ENCODE assay signal across 14 mouse cellular contexts in the genomic region with DNA sequence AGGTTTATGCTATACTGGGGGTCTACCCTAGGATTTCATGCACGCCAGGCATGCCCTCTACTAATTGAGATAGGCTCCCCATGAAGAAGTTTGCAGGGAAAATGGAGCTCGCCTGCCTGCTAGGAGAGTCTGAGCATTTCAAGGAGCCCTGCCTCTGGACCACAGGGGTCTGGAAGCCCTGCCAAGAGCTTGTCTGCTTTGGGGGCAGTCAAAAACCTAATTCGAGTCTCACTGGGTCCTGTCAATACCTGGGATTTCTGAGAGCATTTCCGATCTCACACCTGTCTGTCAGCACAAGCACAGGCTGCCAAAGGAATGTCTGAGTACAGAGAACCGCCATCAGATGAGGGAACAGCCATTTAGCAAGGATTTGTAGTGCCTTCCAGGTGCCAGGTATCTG. TPM values are rescaled to one million over a fixed set of nuclear protein-coding genes. Genes with fewer than 3 reads are reported as not detected.
DNase-seq lines count a peak whose midpoint lies in the region; ATAC-seq and TF ChIP-seq lines count a peak whose summit lies in the region.
"Had no signal": no experiment of that assay in that cellular context is flagged by ENCODE, and none has a peak within 500 bp of the region (broad histone marks: within the 10 kb centered on the region; RNA-seq: fewer than 3 reads in every experiment).

No protein-coding gene starts in this region.

- intact Hi-C loops in heart, adult 2 months (cut with DNase I), result loop anchor here (10.0 kb wide), 1 partner anchor 350 kb away; no protein-coding TSS in a partner anchor
- intact Hi-C loops in heart, postnatal 36 days (cut with DNase I), result loop anchor here (10.0 kb wide), 1 partner anchor 340 kb away; the partner anchor contains the start of gene P4ha2

- H3K27me3 ChIP-seq in heart, adult 2 months (ENCODE audit: control insufficient read depth, insufficient read depth, low read length), result no peaks in the 10 kb centered on the region
- H3K27me3 ChIP-seq in liver, adult 2 months (ENCODE audit: control insufficient read depth, insufficient read depth, low read length), result no peaks in the 10 kb centered on the region
- H3K27me3 ChIP-seq in liver, embryonic 11.5 days (replicated peaks; ENCODE audit: control insufficient read depth, insufficient read depth, low read length), result peaks cover 8% of the 10 kb centered on the region
- no peaks in the 10 kb centered on the region for H3K27me3 ChIP-seq in embryonic facial prominence, embryonic 15.5 days
- peaks cover 30% of the 10 kb centered on the region for H3K27me3 ChIP-seq in liver, embryonic 15.5 days

- WGBS in heart, adult 2 months, result 73% methylated on average over 5 of the region's 5 CpGs
- WGBS in liver, adult 2 months, result 64% methylated on average over 5 of the region's 5 CpGs
- 68% methylated on average over 5 of the region's 5 CpGs for WGBS in liver, embryonic 11.5 days
- 45% methylated on average over 5 of the region's 5 CpGs for WGBS in embryonic facial prominence, embryonic 15.5 days
- WGBS in liver, embryonic 15.5 days (ENCODE audit: insufficient replicate concordance), result 50% methylated on average over 5 of the region's 5 CpGs

- no peaks in the 10 kb centered on the region for H3K79me2 ChIP-seq in heart, adult 2 months (replicated peaks; ENCODE audit: control insufficient read depth, insufficient read depth, low read length)
- no peaks in the 10 kb centered on the region for H3K79me2 ChIP-seq in liver, adult 2 months (ENCODE audit: control insufficient read depth, insufficient read depth, low read length)

- DNase-seq in heart, adult 2 months, result no peak
- DNase-seq in heart, postnatal 36 days, result no peak
- no peak for DNase-seq in liver, adult 2 months (ENCODE audit: extremely low read depth, low read depth, low spot score)
- DNase-seq in liver, embryonic 11.5 days (ENCODE audit: low spot score), result no peak
- no peak for DNase-seq in adrenal gland, postnatal 4 days (ENCODE audit: low spot score in 2 of 2)
- no peak for DNase-seq in right cerebral cortex, postnatal 4 days

- H3K4me2 ChIP-seq in liver, embryonic 11.5 days, result no peak overlapping the region; the same call in 1 of the 2 replicates
- H3K4me2 ChIP-seq in embryonic facial prominence, embryonic 15.5 days (replicated peaks), result no peak overlapping the region
- no peak overlapping the region for H3K4me2 ChIP-seq in liver, embryonic 15.5 days

- H3K4me3 ChIP-seq in heart, adult 2 months, result no peak overlapping the region
- no peak overlapping the region for H3K4me3 ChIP-seq in liver, adult 2 months (ENCODE audit: insufficient read depth, low read depth, low read length)
- H3K4me3 ChIP-seq in liver, embryonic 11.5 days (ENCODE audit: low read depth, low read length), result no peak overlapping the region
- H3K4me3 ChIP-seq in embryonic facial prominence, embryonic 15.5 days (replicated peaks), result no peak overlapping the region
- H3K4me3 ChIP-seq in liver, embryonic 15.5 days (replicated peaks), result no peak overlapping the region

- no peak for TF ChIP-seq POLR2A in heart, adult 2 months (IDR thresholded peaks at IDR 0.05; ENCODE audit: insufficient read depth, low read depth, low read length)
- no peak for TF ChIP-seq POLR2A in liver, adult 2 months (IDR thresholded peaks at IDR 0.05; ENCODE audit: extremely low read depth, insufficient read depth, low read length)

- no peak for TF ChIP-seq EP300 in heart, adult 2 months (IDR thresholded peaks at IDR 0.05; ENCODE audit: insufficient read depth, low read depth, low read length)

- no peak for ATAC-seq in liver, embryonic 11.5 days (replicated peaks; ENCODE audit: low FRiP score)
- ATAC-seq in embryonic facial prominence, embryonic 15.5 days (ENCODE audit: insufficient number of reproducible peaks, low FRiP score, low TSS enrichment, low read depth), result no peak
- no peak for ATAC-seq in liver, embryonic 15.5 days (ENCODE audit: insufficient read depth)

- H3K36me3 ChIP-seq in heart, adult 2 months (ENCODE audit: control insufficient read depth, insufficient read depth, low read length), result no peaks in the 10 kb centered on the region
- no peaks in the 10 kb centered on the region for H3K36me3 ChIP-seq in liver, adult 2 months (ENCODE audit: control insufficient read depth, insufficient read depth, low read length)
- no peaks in the 10 kb centered on the region for H3K36me3 ChIP-seq in liver, embryonic 11.5 days (ENCODE audit: control insufficient read depth, insufficient read depth, low read length)
- H3K36me3 ChIP-seq in embryonic facial prominence, embryonic 15.5 days, result no peaks in the 10 kb centered on the region
- no peaks in the 10 kb centered on the region for H3K36me3 ChIP-seq in liver, embryonic 15.5 days (replicated peaks)
- H3K36me3 ChIP-seq: forebrain, embryonic 10.5 days; neural tube, embryonic 13.5 days had no signal

- peaks cover 32% of the 10 kb centered on the region for H3K4me1 ChIP-seq in heart, adult 2 months (ENCODE audit: control insufficient read depth, insufficient read depth, low read length)
- peaks cover 20% of the 10 kb centered on the region for H3K4me1 ChIP-seq in liver, adult 2 months (ENCODE audit: control insufficient read depth, insufficient read depth, low read length)
- H3K4me1 ChIP-seq in liver, embryonic 11.5 days (replicated peaks; ENCODE audit: control insufficient read depth, insufficient read depth, low read length), result peaks cover 25% of the 10 kb centered on the region
- peaks cover 48% of the 10 kb centered on the region for H3K4me1 ChIP-seq in embryonic facial prominence, embryonic 15.5 days
- peaks cover 46% of the 10 kb centered on the region for H3K4me1 ChIP-seq in liver, embryonic 15.5 days (replicated peaks)

- H3K27ac ChIP-seq in heart, adult 2 months, result peak overlapping the region; percentile 100
- peak overlapping the region; percentile 95 for H3K27ac ChIP-seq in liver, adult 2 months (replicated peaks; ENCODE audit: insufficient read depth, low read depth, low read length)
- no peak overlapping the region; the same call in 1 of the 2 replicates for H3K27ac ChIP-seq in liver, embryonic 11.5 days (ENCODE audit: low read depth, low read length)
- H3K27ac ChIP-seq in embryonic facial prominence, embryonic 15.5 days (replicated peaks), result peak overlapping the region; percentile 95
- peak overlapping the region; percentile 83; the same call in 1 of the 2 replicates for H3K27ac ChIP-seq in liver, embryonic 15.5 days (replicated peaks)

- no peaks in the 10 kb centered on the region for H3K9me3 ChIP-seq in liver, embryonic 11.5 days (ENCODE audit: control insufficient read depth, low read length)
- no peaks in the 10 kb centered on the region for H3K9me3 ChIP-seq in embryonic facial prominence, embryonic 15.5 days (replicated peaks)
- H3K9me3 ChIP-seq in liver, embryonic 15.5 days (replicated peaks), result no peaks in the 10 kb centered on the region
- H3K9me3 ChIP-seq: forebrain, embryonic 10.5 days; neural tube, embryonic 13.5 days had no signal

- H3K9ac ChIP-seq in heart, adult 2 months (ENCODE audit: low read depth, low read length), result no peak overlapping the region
- H3K9ac ChIP-seq in liver, adult 2 months (ENCODE audit: low read depth, low read length), result peak overlapping the region; percentile 32; the same call in 1 of the 2 replicates
- H3K9ac ChIP-seq in liver, embryonic 11.5 days (ENCODE audit: low read depth, low read length), result no peak overlapping the region
- H3K9ac ChIP-seq in embryonic facial prominence, embryonic 15.5 days, result no peak overlapping the region
- H3K9ac ChIP-seq in liver, embryonic 15.5 days, result no peak overlapping the region

- TF ChIP-seq CTCF in heart, adult 2 months (IDR thresholded peaks at IDR 0.05), result no peak
- TF ChIP-seq CTCF in liver, adult 2 months (IDR thresholded peaks at IDR 0.05; ENCODE audit: low read depth, low read length), result no peak

RNA-seq across cellular contexts. Expression of gene Irf1, which starts 5.2 kb away (rescaled TPM):
- total RNA-seq in heart, adult 2 months (2021), result 10 to 100 TPM; 15.2 to 19.7 TPM
- 20.5 and 28.6 TPM in 2 replicates for polyA plus RNA-seq in heart, adult 2 months (2012; rRNA removed)
- total RNA-seq in heart, postnatal 36 days (2021), result 10 to 100 TPM; 18.6 to 23.6 TPM
- total RNA-seq in liver, adult 2 months (2014; rRNA removed), result 37.5 and 44.2 TPM in 2 replicates
- polyA plus RNA-seq in liver, adult 2 months (2012; rRNA removed), result 27.9 and 43.0 TPM in 2 replicates
- 8.4 and 8.7 TPM in 2 replicates for polyA plus RNA-seq in liver, embryonic 11.5 days (2014; fragmentation: Nextera tagmentation; extraction: Ambion mirVana)
- 14.8 and 16.2 TPM in 2 replicates for polyA plus RNA-seq in embryonic facial prominence, embryonic 15.5 days (2015; fragmentation: Nextera tagmentation; extraction: Ambion mirVana)
- polyA plus RNA-seq in liver, embryonic 15.5 days (2015; fragmentation: Nextera tagmentation; extraction: Ambion mirVana), result 11.9 and 13.6 TPM in 2 replicates
- total RNA-seq in adrenal gland, postnatal 4 days (2021), result 10 to 100 TPM; 33.6 to 40.2 TPM

RNA-seq across cellular contexts. Expression of gene Gm17334, which starts 8.4 kb away (rescaled TPM):
- total RNA-seq in heart, adult 2 months (2021), result under 1 TPM in 1 of 2 experiments, not detected in 1; 0.47 TPM
- 1.4 and 1.8 TPM in 2 replicates for polyA plus RNA-seq in heart, adult 2 months (2012; rRNA removed)
- under 1 TPM in 1 of 2 experiments, not detected in 1; 0.60 TPM for total RNA-seq in heart, postnatal 36 days (2021)
- total RNA-seq in liver, adult 2 months (2014; rRNA removed), result not detected in 2 replicates
- 0.16 TPM in 1 of 2 replicates, not detected in the other for polyA plus RNA-seq in liver, adult 2 months (2012; rRNA removed)
- polyA plus RNA-seq in liver, embryonic 11.5 days (2014; fragmentation: Nextera tagmentation; extraction: Ambion mirVana), result not detected in 2 replicates
- 0.31 and 0.50 TPM in 2 replicates for polyA plus RNA-seq in embryonic facial prominence, embryonic 15.5 days (2015; fragmentation: Nextera tagmentation; extraction: Ambion mirVana)
- 0.16 TPM in 1 of 2 replicates, not detected in the other for polyA plus RNA-seq in liver, embryonic 15.5 days (2015; fragmentation: Nextera tagmentation; extraction: Ambion mirVana)
- total RNA-seq in adrenal gland, postnatal 4 days (2021), result 1 to 10 TPM in 1 of 2 experiments, under 1 TPM in 1; 0.82 to 1.1 TPM
- polyA plus RNA-seq: forebrain, embryonic 10.5 days; neural tube, embryonic 13.5 days had no signal

RNA-seq across cellular contexts. Expression of gene Il5, which starts 44.0 kb away (rescaled TPM):
- total RNA-seq in heart, adult 2 months (2021), result not detected
- polyA plus RNA-seq in heart, adult 2 months (2012; rRNA removed), result 0.12 and 0.21 TPM in 2 replicates
- total RNA-seq in heart, postnatal 36 days (2021), result not detected
- 0.09 TPM in 1 of 2 replicates, not detected in the other for total RNA-seq in liver, adult 2 months (2014; rRNA removed)
- not detected in 2 replicates for polyA plus RNA-seq in liver, adult 2 months (2012; rRNA removed)
- not detected in 2 replicates for polyA plus RNA-seq in liver, embryonic 11.5 days (2014; fragmentation: Nextera tagmentation; extraction: Ambion mirVana)
- not detected in 2 replicates for polyA plus RNA-seq in embryonic facial prominence, embryonic 15.5 days (2015; fragmentation: Nextera tagmentation; extraction: Ambion mirVana)
- not detected in 2 replicates for polyA plus RNA-seq in liver, embryonic 15.5 days (2015; fragmentation: Nextera tagmentation; extraction: Ambion mirVana)
- total RNA-seq in adrenal gland, postnatal 4 days (2021), result not detected
- total RNA-seq: common myeloid progenitor, adult 5-6 weeks; left cerebral cortex, adult 8-10 months had no signal
- polyA plus RNA-seq: gonadal fat pad, adult 2 months; kidney, embryonic 16.5 days; neural tube, embryonic 13.5 days had no signal

RNA-seq across cellular contexts. Expression of gene Rad50, which starts 57.5 kb away (rescaled TPM):
- total RNA-seq in heart, adult 2 months (2021), result 1 to 10 TPM; 6.8 TPM
- 1.9 and 3.0 TPM in 2 replicates for polyA plus RNA-seq in heart, adult 2 months (2012; rRNA removed)
- total RNA-seq in heart, postnatal 36 days (2021), result 1 to 10 TPM; 6.9 to 8.1 TPM
- total RNA-seq in liver, adult 2 months (2014; rRNA removed), result 4.9 and 5.4 TPM in 2 replicates
- polyA plus RNA-seq in liver, adult 2 months (2012; rRNA removed), result 1.2 and 1.7 TPM in 2 replicates
- 36.4 and 37.5 TPM in 2 replicates for polyA plus RNA-seq in liver, embryonic 11.5 days (2014; fragmentation: Nextera tagmentation; extraction: Ambion mirVana)
- polyA plus RNA-seq in embryonic facial prominence, embryonic 15.5 days (2015; fragmentation: Nextera tagmentation; extraction: Ambion mirVana), result 24.6 and 28.8 TPM in 2 replicates
- polyA plus RNA-seq in liver, embryonic 15.5 days (2015; fragmentation: Nextera tagmentation; extraction: Ambion mirVana), result 11.8 and 12.7 TPM in 2 replicates
- 10 to 100 TPM; 21.5 to 24.4 TPM for total RNA-seq in adrenal gland, postnatal 4 days (2021)
